In the genomic region with DNA sequence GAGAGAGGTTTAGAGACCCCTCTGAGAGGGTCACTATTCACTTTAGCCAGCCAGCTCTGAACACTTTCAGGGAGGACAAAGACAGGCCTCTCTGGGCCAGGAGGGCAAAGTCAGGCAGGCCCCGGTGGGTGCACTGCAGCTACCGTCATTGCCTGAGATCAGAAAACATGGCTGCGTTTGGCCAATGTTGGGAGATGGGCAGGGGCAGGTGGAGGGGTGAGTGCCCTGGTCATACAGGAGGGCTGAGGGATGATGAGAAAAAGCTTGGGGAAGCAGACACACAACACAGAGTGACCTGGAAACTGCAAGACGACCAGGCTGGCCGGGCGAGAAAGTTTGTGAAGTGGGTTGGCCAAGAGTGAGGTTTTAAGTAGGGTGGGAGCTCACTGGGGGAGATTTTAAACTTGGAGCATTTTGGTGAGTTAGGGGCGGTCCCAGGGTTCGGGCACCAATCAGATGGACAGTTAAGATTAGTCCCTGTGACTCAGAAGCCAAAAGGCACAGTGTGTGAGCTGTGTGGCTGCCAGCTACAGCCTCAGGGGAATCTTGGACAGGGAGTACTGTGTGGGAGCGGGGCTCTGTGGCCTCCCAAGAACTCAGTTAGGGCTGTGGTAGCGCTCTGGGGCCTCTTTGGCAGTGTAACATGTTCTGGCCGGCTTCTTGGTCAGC, we compare ENCODE assay signal across 9 mouse cellular contexts. TPM values are rescaled to one million over a fixed set of nuclear protein-coding genes. Genes with fewer than 3 reads are reported as not detected.
A peak's percentile ranks its signal among the peaks of the same experiment; 100 is the strongest.
DNase-seq lines count a peak whose midpoint lies in the region; ATAC-seq and TF ChIP-seq lines count a peak whose summit lies in the region.
"Had no signal": no experiment of that assay in that cellular context is flagged by ENCODE, and none has a peak within 500 bp of the region (broad histone marks: within the 10 kb centered on the region; RNA-seq: fewer than 3 reads in every experiment).

No protein-coding gene starts in this region.

- peaks cover 7% of the 10 kb centered on the region; the same call in 1 of the 2 replicates for H3K4me1 ChIP-seq in liver, adult 2 months (ENCODE audit: control insufficient read depth, insufficient read depth, low read length)
- H3K4me1 ChIP-seq in embryonic facial prominence, embryonic 12.5 days = peaks cover 52% of the 10 kb centered on the region
- peaks cover 14% of the 10 kb centered on the region for H3K4me1 ChIP-seq in midbrain, embryonic 15.5 days

- DNase-seq in liver, adult 2 months (ENCODE audit: extremely low read depth, low read depth, low spot score) = no peak
- no peak for DNase-seq in liver
- DNase-seq in heart, postnatal 10 days = peak; percentile 90 to 91
- DNase-seq in kidney, postnatal 36 days = peak; percentile 58 to 70
- DNase-seq in thymus, postnatal 10 days (ENCODE audit: low spot score in 2 of 2) = no peak
- DNase-seq in embryo, embryonic 11 days = no peak

- no peaks in the 10 kb centered on the region for H3K79me2 ChIP-seq in liver, adult 2 months (ENCODE audit: control insufficient read depth, insufficient read depth, low read length)

- 87% methylated on average over 11 of the region's 11 CpGs for WGBS in liver, adult 2 months
- WGBS in embryonic facial prominence, embryonic 12.5 days = 62% methylated on average over 11 of the region's 11 CpGs
- 75% methylated on average over 11 of the region's 11 CpGs for WGBS in midbrain, embryonic 15.5 days

- H3K4me3 ChIP-seq in liver, adult 2 months (ENCODE audit: insufficient read depth, low read depth, low read length) = no peak overlapping the region
- no peak overlapping the region for H3K4me3 ChIP-seq in embryonic facial prominence, embryonic 12.5 days
- no peak overlapping the region for H3K4me3 ChIP-seq in midbrain, embryonic 15.5 days

- H3K9me3 ChIP-seq in embryonic facial prominence, embryonic 12.5 days = no peaks in the 10 kb centered on the region
- no peaks in the 10 kb centered on the region for H3K9me3 ChIP-seq in midbrain, embryonic 15.5 days

- no peak for TF ChIP-seq POLR2A in liver, adult 2 months (IDR thresholded peaks at IDR 0.05; ENCODE audit: extremely low read depth, insufficient read depth, low read length)

- H3K36me3 ChIP-seq in liver, adult 2 months (ENCODE audit: control insufficient read depth, insufficient read depth, low read length) = no peaks in the 10 kb centered on the region
- no peaks in the 10 kb centered on the region for H3K36me3 ChIP-seq in embryonic facial prominence, embryonic 12.5 days
- no peaks in the 10 kb centered on the region for H3K36me3 ChIP-seq in midbrain, embryonic 15.5 days (replicated peaks)

- intact Hi-C loops in heart, postnatal 10 days (cut with DNase I) = loop anchor here (5.0 kb wide), 1 partner anchor 116 kb away; no protein-coding TSS in a partner anchor

- no peaks in the 10 kb centered on the region for H3K27me3 ChIP-seq in liver, adult 2 months (ENCODE audit: control insufficient read depth, insufficient read depth, low read length)
- H3K27me3 ChIP-seq in embryonic facial prominence, embryonic 12.5 days = no peaks in the 10 kb centered on the region
- no peaks in the 10 kb centered on the region for H3K27me3 ChIP-seq in midbrain, embryonic 15.5 days (replicated peaks)

- H3K27ac ChIP-seq in liver, adult 2 months (replicated peaks; ENCODE audit: insufficient read depth, low read depth, low read length) = peak overlapping the region; percentile 39
- peak overlapping the region; percentile 97 for H3K27ac ChIP-seq in embryonic facial prominence, embryonic 12.5 days
- H3K27ac ChIP-seq in midbrain, embryonic 15.5 days = peak overlapping the region; percentile 62; the same call in 1 of the 2 replicates
- H3K27ac ChIP-seq: macrophage had no signal

- no peak overlapping the region for H3K4me2 ChIP-seq in embryonic facial prominence, embryonic 12.5 days (replicated peaks)
- no peak overlapping the region for H3K4me2 ChIP-seq in midbrain, embryonic 15.5 days

- no peak for TF ChIP-seq CTCF in liver, adult 2 months (IDR thresholded peaks at IDR 0.05; ENCODE audit: low read depth, low read length)

- no peak overlapping the region for H3K9ac ChIP-seq in liver, adult 2 months (ENCODE audit: low read depth, low read length)
- H3K9ac ChIP-seq in embryonic facial prominence, embryonic 12.5 days = 0 out of 2 replicates have a peak overlapping the region, but pooled peaks have one; percentile 1
- H3K9ac ChIP-seq in midbrain, embryonic 15.5 days = no peak overlapping the region

- ATAC-seq in embryonic facial prominence, embryonic 12.5 days (ENCODE audit: insufficient number of reproducible peaks, insufficient read depth, low FRiP score, low TSS enrichment) = peak; percentile 28; the same call in 1 of the 2 replicates
- no peak for ATAC-seq in midbrain, embryonic 15.5 days (replicated peaks)

RNA-seq across cellular contexts. Expression of a gene that starts 8.1 kb away (rescaled TPM):
- total RNA-seq in liver, adult 2 months (2014; rRNA removed) = 0.07 and 0.37 TPM in 2 replicates
- polyA plus RNA-seq in liver, adult 2 months (2012; rRNA removed) = 0.04 TPM in 1 of 2 replicates, not detected in the other
- 0.09 TPM in 1 of 2 replicates, not detected in the other for polyA plus RNA-seq in embryonic facial prominence, embryonic 12.5 days (2016; fragmentation: Nextera tagmentation; extraction: Ambion mirVana)
- total RNA-seq in heart, postnatal 10 days (2021) = 1 to 10 TPM; 1.6 to 1.7 TPM
- polyA plus RNA-seq in midbrain, embryonic 15.5 days (2015; fragmentation: Nextera tagmentation; extraction: Ambion mirVana) = 0.06 and 0.22 TPM in 2 replicates
- polyA plus RNA-seq: macrophage had no signal

RNA-seq across cellular contexts. Expression of a gene that starts 14.0 kb away (rescaled TPM):
- 0.54 and 7.1 TPM in 2 replicates for total RNA-seq in liver, adult 2 months (2014; rRNA removed)
- polyA plus RNA-seq in liver, adult 2 months (2012; rRNA removed) = 0.39 TPM in 1 of 2 replicates, not detected in the other
- polyA plus RNA-seq in embryonic facial prominence, embryonic 12.5 days (2016; fragmentation: Nextera tagmentation; extraction: Ambion mirVana) = 1.2 and 1.3 TPM in 2 replicates
- over 10,000 TPM in 1 of 2 experiments, 1,000 to 10,000 TPM in 1; 9,939 to 10,365 TPM for total RNA-seq in heart, postnatal 10 days (2021)
- polyA plus RNA-seq in midbrain, embryonic 15.5 days (2015; fragmentation: Nextera tagmentation; extraction: Ambion mirVana) = 0.66 TPM in 2 replicates
- polyA plus RNA-seq: macrophage had no signal

Comparison
In these comparisons a context has a peak if more than half of its experiments do, and no peak if none do; other contexts are left out.
1. DNase-seq: peak in heart, postnatal 10 days (2 of 2) and kidney, postnatal 36 days (2 of 2); none in liver, adult 2 months (single experiment), liver (single experiment), thymus, postnatal 10 days (0 of 2) and embryo, embryonic 11 days (single experiment).
2. H3K27ac ChIP-seq: peak in every context shown above with its lines; median percentile 97 in embryonic facial prominence, embryonic 12.5 days; 62 in midbrain, embryonic 15.5 days; 39 in liver, adult 2 months.